Mouse (Mus musculus) stomach, embryonic 15.5 days (tissue): Measurements from ENCODE around the gene Pde8b. TPM values are rescaled to one million over a fixed set of nuclear protein-coding genes. Genes with fewer than 3 reads are reported as not detected.

ENCODE experiments used
- ATAC-seq: fragments of 200-750 bp; cut with Nextera tagmentation; 2 replicates; pipeline ENCODE4 v1.8.0; 2017; ENCODE audit warnings: low read depth, moderate number of reproducible peaks, moderate TSS enrichment; ENCODE audit not compliant: insufficient read depth, low FRiP score
- H3K27ac ChIP-seq: fragments of 300-500 bp; sonication (generic); 2 replicates; pipeline ENCODE4 v1.5.1; 2015; ENCODE audit warnings: mild to moderate bottlenecking, inconsistent platforms
- H3K27me3 ChIP-seq: fragments of 300-500 bp; sonication (generic); replicated peaks from 2 replicates; pipeline ENCODE4 v1.6.1; 2015; ENCODE audit warnings: inconsistent platforms
- H3K36me3 ChIP-seq: fragments of 300-500 bp; sonication (generic); 2 replicates; pipeline ENCODE4 v1.6.1; 2015; ENCODE audit warnings: inconsistent platforms
- H3K4me1 ChIP-seq: fragments of 300-500 bp; sonication (generic); 2 replicates; pipeline ENCODE4 v1.6.1; 2015; ENCODE audit warnings: inconsistent platforms
- H3K4me2 ChIP-seq: fragments of 300-500 bp; sonication (generic); 2 replicates; pipeline ENCODE4 v1.6.1; 2015; ENCODE audit warnings: mild to moderate bottlenecking, inconsistent platforms
- H3K4me3 ChIP-seq: fragments of 300-500 bp; sonication (generic); replicated peaks from 2 replicates; pipeline ENCODE4 v1.5.1; 2015; ENCODE audit warnings: inconsistent platforms
- H3K9ac ChIP-seq: fragments of 300-500 bp; sonication (generic); 2 replicates; pipeline ENCODE4 v1.6.1; 2015; ENCODE audit warnings: inconsistent platforms
- H3K9me3 ChIP-seq: fragments of 300-500 bp; sonication (generic); 2 replicates; pipeline ENCODE4 v1.6.1; 2016; ENCODE audit warnings: inconsistent platforms
- WGBS: fragments of 180-500 bp; shearing (Covaris S2); methylation state at CpG from one replicate; pipeline ENCODE4 v1.1.7; 2015; 5-methylcytosine and 5-hydroxymethylcytosine counted together
- polyA plus RNA-seq: library from polyadenylated mRNA; unstranded; fragments of >200 nt; fragmentation: Nextera tagmentation; extraction: Ambion mirVana; gene quantifications from 2 replicates; pipeline ENCODE4 v1.2.1, GENCODE M21; 2015

The Pde8b gene
- polyA plus RNA-seq, 1 experiment from 2014 or later, result 7.4 TPM

DNA sequence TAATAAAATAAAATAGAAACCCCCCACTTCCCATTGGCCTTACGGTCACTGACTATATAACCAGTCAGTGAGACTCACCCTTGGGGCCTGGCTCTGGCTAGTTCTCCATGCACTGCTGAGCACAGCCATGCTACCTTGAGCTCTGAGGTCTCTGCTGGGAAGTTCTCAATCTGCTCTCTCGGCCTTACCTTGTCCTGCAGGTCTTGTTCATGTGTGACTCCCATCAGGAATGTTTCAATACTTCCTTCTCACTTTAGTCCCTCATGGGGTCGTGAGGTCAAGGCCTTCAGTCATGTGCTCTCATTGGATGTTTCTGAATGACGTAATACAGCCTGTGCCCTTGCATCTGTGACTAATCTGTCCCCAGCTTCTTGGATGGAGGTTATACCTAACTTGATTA is 191.3 kb downstream of the Pde8b start:
- no peak overlapping the region for H3K27ac ChIP-seq
- no peaks in the 10 kb centered on the region for H3K4me1 ChIP-seq
- H3K4me2 ChIP-seq, result no peak overlapping the region
- H3K9ac ChIP-seq, result no peak overlapping the region
- WGBS, result 77% methylated on average over 4 of the region's 4 CpGs
- no peak for ATAC-seq
- H3K9me3 ChIP-seq, result no peaks in the 10 kb centered on the region
- H3K27me3 ChIP-seq, result no peaks in the 10 kb centered on the region
- H3K4me3 ChIP-seq, result no peak overlapping the region
- no peaks in the 10 kb centered on the region for H3K36me3 ChIP-seq

- no peaks in the 10 kb centered on the region for H3K9me3 ChIP-seq
- no peak overlapping the region for H3K27ac ChIP-seq
- H3K9ac ChIP-seq, result no peak overlapping the region
- H3K27me3 ChIP-seq, result no peaks in the 10 kb centered on the region
- H3K4me2 ChIP-seq, result no peak overlapping the region
- no peaks in the 10 kb centered on the region for H3K4me1 ChIP-seq
- ATAC-seq, result no peak
- 80% methylated on average over 11 of the region's 11 CpGs for WGBS
- H3K36me3 ChIP-seq, result no peaks in the 10 kb centered on the region
- H3K4me3 ChIP-seq, result no peak overlapping the region
Measured at GRCm38 (mm10) chr13:95056501-95057280, 193.4 kb downstream of the Pde8b start.

DNA sequence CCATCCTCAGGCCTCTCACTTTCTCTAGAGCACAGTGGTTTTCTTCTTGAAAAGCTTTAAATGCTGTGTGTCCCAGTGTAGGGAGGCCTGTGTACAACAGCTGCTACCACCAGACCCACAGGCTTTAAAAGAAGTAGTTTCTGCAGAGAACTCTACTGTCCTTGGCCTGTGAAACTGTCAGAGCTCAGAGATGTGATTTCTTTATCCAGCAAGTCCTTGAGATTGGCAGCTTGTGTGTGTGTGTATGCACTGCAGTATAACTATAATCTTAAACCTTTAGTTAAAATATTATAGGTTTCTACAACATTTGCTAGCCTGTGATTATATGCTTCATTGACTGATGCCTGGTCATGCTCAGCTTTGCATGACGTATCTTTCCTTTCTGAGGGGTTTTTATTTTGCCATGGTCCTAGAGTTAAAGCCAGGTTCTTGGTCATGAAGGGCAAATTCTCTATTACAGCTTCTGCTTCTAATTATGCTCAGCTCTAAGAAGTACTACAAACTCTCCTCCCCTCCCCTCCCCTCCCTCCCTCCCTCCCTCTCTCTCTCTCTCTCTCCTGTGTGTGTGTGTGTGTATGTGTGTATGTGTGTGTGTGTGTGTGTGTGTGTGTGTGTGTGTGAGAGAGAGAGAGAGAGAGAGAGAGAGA is 194.3 kb downstream of the Pde8b start:
- 90% methylated on average over 1 of the region's 1 CpGs for whole genome bisulfite sequencing
- Histone ChIP-seq H3K27ac (no peak overlapping the region), H3K4me3 (no peak overlapping the region), H3K4me1 (no peaks in the 10 kb centered on the region), H3K27me3 (no peaks in the 10 kb centered on the region), H3K9ac (no peak overlapping the region), H3K9me3 (no peaks in the 10 kb centered on the region), H3K4me2 (no peak overlapping the region), H3K36me3 (no peaks in the 10 kb centered on the region)
- no peak for ATAC-seq

- Histone ChIP-seq H3K36me3 (no peaks in the 10 kb centered on the region), H3K4me2 (no peak overlapping the region), H3K27me3 (no peaks in the 10 kb centered on the region), H3K9me3 (no peaks in the 10 kb centered on the region), H3K9ac (no peak overlapping the region), H3K27ac (no peak overlapping the region), H3K4me3 (no peak overlapping the region), H3K4me1 (no peaks in the 10 kb centered on the region)
- ATAC-seq, result no peak
- 85% methylated on average over 3 of the region's 3 CpGs for WGBS
Measured at GRCm38 (mm10) chr13:95052421-95052820, 197.7 kb downstream of the Pde8b start.

DNA sequence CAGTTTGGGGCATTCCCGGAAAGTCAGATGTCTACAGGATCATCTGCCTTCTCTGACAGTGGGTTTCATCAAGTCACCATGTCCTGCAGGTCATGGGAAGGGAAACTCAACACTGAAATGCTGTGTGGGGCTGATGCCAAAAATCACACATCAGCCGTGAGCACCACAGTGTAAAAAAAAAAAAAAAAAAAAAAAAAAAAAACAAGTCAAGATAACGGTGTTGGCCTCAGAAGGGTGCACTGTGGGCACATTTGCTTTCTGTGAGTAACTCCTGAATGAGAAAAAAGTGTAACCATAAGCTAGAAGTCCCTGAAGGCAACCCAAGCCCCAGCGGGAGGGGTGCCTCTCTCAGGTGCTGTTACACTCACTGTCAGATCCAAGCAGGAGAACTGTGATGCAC is 199.7 kb downstream of the Pde8b start:
- Histone ChIP-seq H3K9ac (no peak overlapping the region), H3K4me2 (no peak overlapping the region), H3K4me3 (no peak overlapping the region), H3K27ac (no peak overlapping the region), H3K36me3 (no peaks in the 10 kb centered on the region), H3K27me3 (no peaks in the 10 kb centered on the region), H3K4me1 (no peaks in the 10 kb centered on the region), H3K9me3 (no peaks in the 10 kb centered on the region)
- ATAC-seq, result no peak
- WGBS, result 78% methylated on average over 4 of the region's 4 CpGs

DNA sequence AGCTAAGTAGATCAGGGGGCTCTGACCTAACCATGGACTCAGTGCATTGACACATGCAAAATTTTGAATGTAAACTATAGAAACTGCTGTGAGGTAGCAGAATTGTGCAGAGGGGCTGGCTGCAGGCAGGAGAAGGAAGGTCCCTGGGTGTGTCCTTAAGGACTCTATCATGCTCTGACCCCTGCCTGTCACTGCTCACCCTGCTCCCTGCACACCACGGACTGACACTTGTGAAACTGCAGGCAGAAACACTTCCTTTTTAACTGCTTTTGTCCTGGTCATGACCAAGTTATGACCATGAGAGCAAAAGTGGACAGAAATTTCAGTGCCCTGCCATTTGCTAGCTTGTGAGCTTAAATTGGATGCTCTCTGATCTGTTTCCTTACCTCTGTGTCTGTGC is 206.0 kb downstream of the Pde8b start:
- no peak for ATAC-seq
- H3K4me2 ChIP-seq, result no peak overlapping the region
- H3K27me3 ChIP-seq, result no peaks in the 10 kb centered on the region
- H3K36me3 ChIP-seq, result no peaks in the 10 kb centered on the region
- H3K4me3 ChIP-seq, result no peak overlapping the region
- no peak overlapping the region for H3K27ac ChIP-seq
- H3K9ac ChIP-seq, result no peak overlapping the region
- 27% methylated on average over 1 of the region's 1 CpGs for WGBS
- H3K9me3 ChIP-seq, result no peaks in the 10 kb centered on the region
- H3K4me1 ChIP-seq, result no peaks in the 10 kb centered on the region

DNA sequence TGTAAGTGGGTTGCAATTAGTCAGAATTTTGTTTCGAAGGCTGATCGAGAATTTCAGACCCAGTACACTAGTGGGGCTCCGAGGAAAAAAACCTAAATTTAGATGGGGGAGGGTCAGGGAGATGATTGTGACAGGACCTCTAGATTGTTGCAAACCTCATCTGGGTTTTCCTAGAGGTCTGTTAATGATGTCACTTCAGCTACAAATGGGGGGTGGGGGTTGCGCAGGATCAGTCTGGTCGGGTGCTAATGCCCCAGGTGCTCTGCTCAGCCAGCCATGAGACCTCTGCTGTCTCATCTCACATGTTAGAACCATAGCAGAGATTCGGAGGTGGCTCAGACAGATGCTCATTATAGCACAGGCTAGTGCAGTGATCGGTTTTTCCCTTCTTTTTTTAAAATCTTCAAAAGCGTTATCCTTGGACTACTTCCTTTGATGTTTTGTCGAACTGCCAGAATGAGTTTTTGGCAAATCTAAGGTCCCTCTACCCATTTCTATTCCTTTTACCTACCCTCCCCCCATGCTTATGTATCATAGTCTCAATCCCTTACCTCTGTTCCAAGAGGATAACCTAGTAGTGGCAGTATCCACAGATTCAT is 209.9 kb downstream of the Pde8b start:
- Histone ChIP-seq H3K27ac (no peak overlapping the region), H3K4me1 (no peaks in the 10 kb centered on the region), H3K4me2 (no peak overlapping the region), H3K27me3 (no peaks in the 10 kb centered on the region), H3K36me3 (no peaks in the 10 kb centered on the region), H3K9me3 (no peaks in the 10 kb centered on the region), H3K4me3 (no peak overlapping the region), H3K9ac (no peak overlapping the region)
- ATAC-seq, result no peak
- WGBS, result 79% methylated on average over 9 of the region's 9 CpGs

GRCm38 (mm10) chr13:95038200-95038599 is 211.9 kb downstream of the Pde8b start:
- no peak for ATAC-seq

DNA sequence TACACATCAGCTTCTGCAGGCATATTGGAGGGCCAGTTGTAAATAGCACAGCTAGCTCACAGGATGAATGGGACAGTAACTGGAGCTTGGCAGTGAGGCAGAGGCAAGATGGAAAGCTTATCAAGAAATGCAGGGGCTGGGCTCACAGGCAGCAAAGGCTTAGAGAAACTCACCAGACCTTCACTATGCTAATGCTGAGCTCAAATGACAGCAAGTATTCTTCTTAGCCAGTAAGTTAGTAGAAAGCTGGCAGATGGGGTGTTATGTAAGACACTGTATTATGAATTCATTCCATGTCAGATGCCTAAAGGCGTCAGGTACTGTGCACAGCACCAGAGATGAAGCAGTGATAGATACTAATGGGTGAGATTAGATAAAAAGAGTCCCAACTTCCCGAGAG is 215.4 kb downstream of the Pde8b start:
- H3K27me3 ChIP-seq, result no peaks in the 10 kb centered on the region
- no peak overlapping the region for H3K4me3 ChIP-seq
- no peaks in the 10 kb centered on the region for H3K9me3 ChIP-seq
- no peak overlapping the region for H3K27ac ChIP-seq
- H3K36me3 ChIP-seq, result no peaks in the 10 kb centered on the region
- H3K4me2 ChIP-seq, result no peak overlapping the region
- no peaks in the 10 kb centered on the region for H3K4me1 ChIP-seq
- H3K9ac ChIP-seq, result no peak overlapping the region
- 50% methylated on average over 2 of the region's 2 CpGs for WGBS
- no peak for ATAC-seq

More at GRCm38 (mm10) chr13:95038200-95038599, 211.9 kb downstream of the Pde8b start:
- no peaks in the 10 kb centered on the region for H3K9me3 ChIP-seq
- no peak overlapping the region for H3K4me3 ChIP-seq
- H3K27ac ChIP-seq, result no peak overlapping the region
- no peak overlapping the region for H3K9ac ChIP-seq
- H3K4me1 ChIP-seq, result no peaks in the 10 kb centered on the region
- 41% methylated on average over 4 of the region's 4 CpGs for WGBS
- H3K4me2 ChIP-seq, result no peak overlapping the region
- H3K27me3 ChIP-seq, result no peaks in the 10 kb centered on the region
- no peaks in the 10 kb centered on the region for H3K36me3 ChIP-seq

DNA sequence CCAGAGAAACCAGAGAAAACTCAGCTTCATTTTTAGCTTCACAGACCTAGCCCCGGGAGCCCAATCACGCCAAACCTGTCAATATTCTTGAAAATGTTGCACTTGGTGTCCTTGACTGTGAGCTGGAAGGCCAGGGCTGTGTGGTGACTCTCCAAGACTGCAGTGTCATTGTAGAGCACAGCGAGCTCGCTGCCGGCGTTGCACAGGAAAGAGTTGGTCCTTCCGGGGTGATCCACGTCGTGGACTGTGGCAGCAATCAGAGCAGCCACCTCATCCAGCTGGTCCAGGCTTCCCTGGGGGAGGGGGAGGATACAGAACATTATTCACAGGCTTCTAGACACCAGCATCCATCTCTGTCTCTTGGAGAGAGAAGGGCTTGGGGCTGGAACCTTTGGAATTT is 216.0 kb downstream of the Pde8b start:
- H3K4me3 ChIP-seq, result no peak overlapping the region
- 65% methylated on average over 9 of the region's 9 CpGs for WGBS
- no peak overlapping the region for H3K27ac ChIP-seq
- no peaks in the 10 kb centered on the region for H3K27me3 ChIP-seq
- H3K4me1 ChIP-seq, result no peaks in the 10 kb centered on the region
- H3K4me2 ChIP-seq, result no peak overlapping the region
- H3K36me3 ChIP-seq, result no peaks in the 10 kb centered on the region
- H3K9ac ChIP-seq, result no peak overlapping the region
- ATAC-seq, result no peak
- no peaks in the 10 kb centered on the region for H3K9me3 ChIP-seq

DNA sequence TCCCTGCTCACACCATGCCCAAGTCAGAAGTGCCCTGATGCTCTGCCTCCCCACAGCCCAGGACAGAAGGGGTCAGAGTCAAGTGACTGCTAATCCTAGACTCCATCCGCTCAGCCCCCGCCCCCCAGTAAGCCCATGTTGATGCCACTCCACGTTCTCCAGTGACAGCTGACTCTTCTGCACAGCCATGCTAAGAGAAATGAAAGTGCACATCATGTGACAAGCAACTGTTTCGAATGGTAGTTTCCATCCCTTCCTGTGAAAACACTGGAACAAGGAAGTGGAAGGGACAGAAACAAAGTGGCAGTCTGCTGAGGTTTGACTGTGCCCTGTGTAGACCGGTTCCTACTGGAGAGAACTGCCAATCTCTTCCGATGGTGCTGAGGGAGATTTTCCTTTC is 217.2 kb downstream of the Pde8b start:
- Histone ChIP-seq H3K27ac (no peak overlapping the region), H3K27me3 (no peaks in the 10 kb centered on the region), H3K4me1 (no peaks in the 10 kb centered on the region), H3K9me3 (no peaks in the 10 kb centered on the region), H3K4me3 (no peak overlapping the region), H3K36me3 (no peaks in the 10 kb centered on the region), H3K4me2 (no peak overlapping the region), H3K9ac (no peak overlapping the region)
- 73% methylated on average over 6 of the region's 6 CpGs for WGBS
- no peak for ATAC-seq

DNA sequence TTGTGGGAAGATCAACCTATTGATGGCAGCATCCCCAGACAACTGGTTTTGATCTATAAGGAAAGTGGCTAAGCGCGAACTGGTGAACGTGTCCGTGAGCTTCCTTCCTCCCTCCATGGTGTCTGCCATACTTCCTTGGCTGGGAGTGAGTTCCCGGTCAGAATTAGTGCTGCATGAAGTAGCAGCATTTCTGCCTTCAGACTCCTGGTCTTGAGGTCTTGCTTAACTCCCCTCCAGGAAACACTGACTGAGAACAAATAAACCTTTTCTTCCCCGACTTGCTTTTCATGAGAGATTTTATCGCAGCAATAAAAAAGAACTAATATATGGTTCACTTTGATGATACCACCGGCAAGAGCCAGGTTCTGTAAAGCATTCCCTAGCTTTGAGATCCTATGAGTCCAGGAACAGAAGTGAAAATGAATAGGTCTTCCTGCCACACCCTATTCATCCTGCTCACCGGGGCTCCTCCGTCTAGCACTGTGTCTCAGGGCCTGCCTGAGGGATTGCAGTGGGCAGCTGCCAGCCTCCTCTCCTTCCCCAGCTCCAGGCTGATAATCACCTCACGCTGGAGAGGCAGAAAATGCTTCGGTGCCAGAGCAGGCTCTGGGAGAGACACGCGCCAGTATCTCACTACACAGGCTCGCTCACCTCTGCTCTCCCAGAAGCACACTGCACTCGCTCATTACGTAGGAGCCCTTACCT is 217.9 kb downstream of the Pde8b start:
- no peak for ATAC-seq
- Histone ChIP-seq H3K27me3 (no peaks in the 10 kb centered on the region), H3K36me3 (no peaks in the 10 kb centered on the region), H3K4me3 (no peak overlapping the region), H3K9me3 (no peaks in the 10 kb centered on the region), H3K4me2 (no peak overlapping the region), H3K4me1 (no peaks in the 10 kb centered on the region), H3K27ac (no peak overlapping the region), H3K9ac (no peak overlapping the region)
- WGBS, result 77% methylated on average over 17 of the region's 17 CpGs
